Mouse (Mus musculus) midbrain, embryonic 11.5 days (tissue): ENCODE data around the gene Lck. TPM values are rescaled to one million over a fixed set of nuclear protein-coding genes. Genes with fewer than 3 reads are reported as not detected.
A peak's percentile ranks its signal among the peaks of the same experiment; 100 is the strongest.
"Not testable (repeated sequence)": the region's sequence is repeated elsewhere in the genome, so short reads cannot be mapped to it uniquely, and the experiment has no call there.

ENCODE experiments used
- ATAC-seq: fragments of 200-750 bp; cut with Nextera tagmentation; 2 replicates; pipeline ENCODE4 v1.8.0; 2017; ENCODE audit warnings: moderate TSS enrichment, moderate library complexity; ENCODE audit not compliant: low FRiP score
- DNase-seq: peaks from one replicate; pipeline ENCODE4 v3.0.0; 2015; ENCODE audit warnings: low spot score; ENCODE audit errors: missing footprints
- H3K27ac ChIP-seq: fragments of 300-500 bp; sonication (generic); 2 replicates; pipeline ENCODE4 v1.5.1; 2014; ENCODE audit warnings: low read depth, low read length
- H3K27me3 ChIP-seq: fragments of 300-500 bp; sonication (generic); 2 replicates; pipeline ENCODE4 v1.6.1; 2014; ENCODE audit warnings: mild to moderate bottlenecking, low read length, moderate library complexity, mixed read lengths; ENCODE audit not compliant: control insufficient read depth, insufficient read depth
- H3K36me3 ChIP-seq: fragments of 300-500 bp; sonication (generic); 2 replicates; pipeline ENCODE4 v1.6.1; 2014; ENCODE audit warnings: mild to moderate bottlenecking, low read length, moderate library complexity, mixed read lengths; ENCODE audit not compliant: control insufficient read depth, insufficient read depth
- H3K4me1 ChIP-seq: fragments of 300-500 bp; sonication (generic); 2 replicates; pipeline ENCODE4 v1.6.1; 2014; ENCODE audit warnings: low read length; ENCODE audit not compliant: control insufficient read depth, insufficient read depth
- H3K4me2 ChIP-seq: fragments of 300-500 bp; sonication (generic); 2 replicates; pipeline ENCODE4 v1.6.1; 2014; ENCODE audit warnings: mild to moderate bottlenecking, moderate library complexity
- H3K4me3 ChIP-seq: fragments of 300-500 bp; sonication (generic); 2 replicates; pipeline ENCODE4 v1.5.1; 2014; ENCODE audit warnings: low read depth, low read length
- H3K9ac ChIP-seq: fragments of 300-500 bp; sonication (generic); 2 replicates; pipeline ENCODE4 v1.6.1; 2014; ENCODE audit warnings: low read length
- H3K9me3 ChIP-seq: fragments of 300-500 bp; sonication (generic); 2 replicates; pipeline ENCODE4 v1.6.1; 2016; ENCODE audit warnings: low read length; ENCODE audit not compliant: control insufficient read depth
- WGBS: fragments of 180-500 bp; shearing (Covaris S2); extraction: QIAGEN DNeasy Blood & Tissue Kit; methylation state at CpG from one replicate; pipeline ENCODE4 v1.1.7; 2014; 5-methylcytosine and 5-hydroxymethylcytosine counted together
- polyA plus RNA-seq: library from polyadenylated mRNA; unstranded; fragments of >200 nt; fragmentation: Nextera tagmentation; extraction: Ambion mirVana; gene quantifications from 2 replicates; pipeline ENCODE4 v1.2.1, GENCODE M21; 2014

The Lck gene
- polyA plus RNA-seq, 1 experiment from 2014 or later: 4.5 TPM

GRCm38 (mm10) chr4:129561184-129561583 is 12.3 kb downstream of the Lck start:
- 94% methylated on average over 5 of the region's 5 CpGs for WGBS
- ATAC-seq: no peak

GRCm38 (mm10) chr4:129558321-129558955 is 15.0 kb downstream of the Lck start:
- Histone ChIP-seq H3K27me3 (peaks cover 2% of the 10 kb centered on the region), H3K4me3 (no peak overlapping the region), H3K4me1 (peaks cover 10% of the 10 kb centered on the region), H3K27ac (no peak overlapping the region), H3K36me3 (no peaks in the 10 kb centered on the region), H3K9ac (no peak overlapping the region), H3K9me3 (no peaks in the 10 kb centered on the region), H3K4me2 (no peak overlapping the region)
- DNase-seq (no peak), ATAC-seq (no peak)
- 84% methylated on average over 12 of the region's 12 CpGs for WGBS

More at GRCm38 (mm10) chr4:129561184-129561583, 12.3 kb downstream of the Lck start:
- no peak overlapping the region for H3K4me2 ChIP-seq
- DNase-seq: no peak
- no peak overlapping the region for H3K9ac ChIP-seq
- H3K9me3 ChIP-seq: no peaks in the 10 kb centered on the region
- no peak overlapping the region for H3K27ac ChIP-seq
- H3K4me1 ChIP-seq: peaks cover 3% of the 10 kb centered on the region; the same call in 1 of the 2 replicates
- no peaks in the 10 kb centered on the region; the same call in 1 of the 2 replicates for H3K27me3 ChIP-seq
- no peak overlapping the region for H3K4me3 ChIP-seq
- no peaks in the 10 kb centered on the region for H3K36me3 ChIP-seq

GRCm38 (mm10) chr4:129557256-129557808 is 16.1 kb downstream of the Lck start:
- Histone ChIP-seq H3K4me3 (no peak overlapping the region), H3K9me3 (no peaks in the 10 kb centered on the region), H3K27me3 (peaks cover 2% of the 10 kb centered on the region), H3K9ac (no peak overlapping the region; the same call in 1 of the 2 replicates), H3K4me2 (peak overlapping the region; percentile 85; the same call in 1 of the 2 replicates), H3K36me3 (no peaks in the 10 kb centered on the region), H3K4me1 (peaks cover 10% of the 10 kb centered on the region), H3K27ac (no peak overlapping the region)
- 84% methylated on average over 9 of the region's 9 CpGs for WGBS
- no peak for DNase-seq
- no peak for ATAC-seq

- ATAC-seq (peak; percentile 83), DNase-seq (peak; percentile 99)
- Histone ChIP-seq H3K36me3 (no peaks in the 10 kb centered on the region), H3K27ac (no peak overlapping the region), H3K27me3 (peaks cover 2% of the 10 kb centered on the region), H3K4me2 (peak overlapping the region; percentile 85), H3K4me1 (peaks cover 10% of the 10 kb centered on the region), H3K4me3 (peak overlapping the region; percentile 41), H3K9ac (peak overlapping the region; percentile 22; the same call in 1 of the 2 replicates), H3K9me3 (no peaks in the 10 kb centered on the region)
- WGBS: 9% methylated on average over 32 of the region's 33 CpGs
Measured at GRCm38 (mm10) chr4:129556532-129557223, 16.8 kb downstream of the Lck start.

- under 1% methylated on average over 24 of the region's 24 CpGs for WGBS
- peak; percentile 77 for ATAC-seq
- DNase-seq: no peak
Measured at GRCm38 (mm10) chr4:129555862-129556531, 17.4 kb downstream of the Lck start.

GRCm38 (mm10) chr4:129555421-129555861 is 18.0 kb downstream of the Lck start:
- DNase-seq (peak; percentile 93), ATAC-seq (peak; percentile 44; the same call in 1 of the 2 replicates)
- peaks cover 2% of the 10 kb centered on the region for H3K27me3 ChIP-seq
- peak overlapping the region; percentile 85 for H3K4me2 ChIP-seq
- H3K36me3 ChIP-seq: no peaks in the 10 kb centered on the region
- H3K4me1 ChIP-seq: peaks cover 10% of the 10 kb centered on the region
- no peak overlapping the region for H3K27ac ChIP-seq
- H3K9me3 ChIP-seq: no peaks in the 10 kb centered on the region
- peak overlapping the region; percentile 41 for H3K4me3 ChIP-seq
- peak overlapping the region; percentile 60 for H3K9ac ChIP-seq
- WGBS: 2% methylated on average over 16 of the region's 16 CpGs

More at GRCm38 (mm10) chr4:129555862-129556531, 17.4 kb downstream of the Lck start:
- Histone ChIP-seq H3K36me3 (no peaks in the 10 kb centered on the region), H3K27me3 (peaks cover 2% of the 10 kb centered on the region), H3K9me3 (no peaks in the 10 kb centered on the region), H3K4me1 (peaks cover 10% of the 10 kb centered on the region), H3K9ac (peak overlapping the region; percentile 60), H3K27ac (no peak overlapping the region), H3K4me2 (peak overlapping the region; percentile 85), H3K4me3 (peak overlapping the region; percentile 41)

GRCm38 (mm10) chr4:129554512-129554911 is 18.9 kb downstream of the Lck start:
- H3K4me2 ChIP-seq: not testable (repeated sequence)

GRCm38 (mm10) chr4:129550295-129550694 is 23.1 kb downstream of the Lck start:
- Histone ChIP-seq H3K4me2 (no peak overlapping the region), H3K4me3 (no peak overlapping the region), H3K4me1 (no peaks in the 10 kb centered on the region), H3K9me3 (no peaks in the 10 kb centered on the region), H3K27me3 (0 out of 2 replicates have a peak, but pooled peaks cover 2% of the 10 kb centered on the region), H3K27ac (no peak overlapping the region), H3K36me3 (no peaks in the 10 kb centered on the region), H3K9ac (no peak overlapping the region)
- ATAC-seq (no peak), DNase-seq (no peak)
- 65% methylated on average over 1 of the region's 1 CpGs for WGBS

More at GRCm38 (mm10) chr4:129554512-129554911, 18.9 kb downstream of the Lck start:
- DNase-seq, H3K4me3 ChIP-seq, H3K9me3 ChIP-seq, ATAC-seq, H3K9ac ChIP-seq, H3K27ac ChIP-seq, H3K36me3 ChIP-seq, H3K27me3 ChIP-seq, H3K4me1 ChIP-seq: not testable (repeated sequence)
- 85% methylated on average over 6 of the region's 6 CpGs for WGBS
